Mouse (Mus musculus): Measurements from ENCODE around the gene Inhbb.
A peak's percentile ranks its signal among the peaks of the same experiment; 100 is the strongest.

Inhbb gene

DNA sequence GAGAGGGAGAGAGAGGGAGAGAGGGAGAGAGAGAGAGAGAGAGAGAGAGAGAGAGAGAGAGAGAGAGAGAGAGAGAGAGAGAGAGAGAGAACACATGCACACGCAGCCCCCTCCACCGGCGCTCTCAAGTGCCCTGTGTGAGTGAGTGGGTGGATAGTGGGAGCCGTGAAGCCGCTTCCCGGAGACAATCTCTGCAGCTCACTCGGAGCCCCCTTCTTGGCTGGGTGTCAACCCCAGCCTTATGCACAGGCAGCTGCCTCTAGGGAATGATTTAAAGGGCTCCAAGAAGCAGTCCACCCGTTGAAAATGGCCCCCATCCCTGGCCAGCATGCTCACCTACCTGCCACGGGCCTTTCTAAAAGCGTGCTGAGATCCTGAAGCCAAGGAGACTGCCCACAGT, 38.1 kb downstream of the Inhbb start:
- ATAC-seq (ENCODE audit: low TSS enrichment), result peak; percentile 41; the same call in 1 of the 2 replicates

DNA sequence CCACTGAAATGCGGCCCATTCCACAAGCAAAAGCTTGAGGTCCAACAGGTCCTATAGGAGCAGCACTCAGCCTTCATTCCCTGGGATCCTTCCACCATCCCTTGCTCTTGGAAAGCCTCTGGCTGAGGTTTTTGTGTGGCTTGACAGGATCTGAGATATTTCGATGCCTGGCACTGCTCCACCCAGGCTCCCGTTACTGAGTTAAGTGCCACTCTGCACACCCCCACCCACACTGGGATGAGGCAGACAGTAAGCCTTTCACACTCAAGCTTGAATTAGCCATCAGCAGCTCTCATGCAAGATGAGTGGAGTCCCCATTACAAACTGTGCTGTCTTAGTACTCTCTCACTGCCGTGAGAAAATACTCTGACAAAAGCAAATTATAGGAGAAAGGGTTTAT, 41.4 kb downstream of the Inhbb start:
- peak; percentile 95 for ATAC-seq (ENCODE audit: low TSS enrichment)

DNA sequence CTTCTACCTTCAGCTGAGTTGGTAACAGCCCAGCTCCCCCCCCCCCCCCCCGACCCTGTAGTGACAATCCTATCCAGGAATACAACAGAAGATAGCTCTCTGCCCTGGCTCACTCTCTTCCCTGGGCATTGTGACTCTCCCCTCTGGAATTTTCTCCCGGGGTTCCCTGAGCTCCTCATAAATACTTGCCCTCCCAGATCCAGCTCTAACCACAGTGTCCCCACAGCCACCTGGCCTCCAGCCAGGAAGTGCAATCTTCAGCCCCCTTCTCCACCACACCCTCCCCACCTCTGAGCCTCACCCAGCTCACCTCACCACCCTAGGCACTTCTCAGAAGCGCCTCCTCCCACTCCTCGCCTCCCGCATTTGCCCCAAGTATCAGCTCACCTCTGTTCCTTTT, 46.7 kb downstream of the Inhbb start:
- ATAC-seq (ENCODE audit: low TSS enrichment), result no peak

DNA sequence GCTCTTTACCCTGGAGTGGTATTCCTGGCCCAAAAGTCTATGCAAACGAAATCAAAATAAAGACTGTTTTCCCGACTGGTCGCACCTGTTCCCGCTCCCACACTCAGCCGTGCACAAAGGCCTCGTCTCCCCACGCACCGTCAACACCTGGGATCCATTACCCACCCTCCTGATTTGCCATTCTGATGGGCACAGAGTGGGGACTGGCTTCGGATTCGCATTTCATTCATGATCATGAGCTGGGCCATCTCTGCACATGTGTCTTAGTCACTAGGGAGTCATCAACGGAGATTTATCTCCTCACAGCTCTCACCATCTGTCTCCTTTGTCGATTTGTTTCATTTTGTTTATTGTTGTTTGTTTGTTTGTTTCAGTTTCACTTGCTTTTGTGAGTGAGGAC, 54.5 kb downstream of the Inhbb start:
- no peak for ATAC-seq (ENCODE audit: low TSS enrichment)

DNA sequence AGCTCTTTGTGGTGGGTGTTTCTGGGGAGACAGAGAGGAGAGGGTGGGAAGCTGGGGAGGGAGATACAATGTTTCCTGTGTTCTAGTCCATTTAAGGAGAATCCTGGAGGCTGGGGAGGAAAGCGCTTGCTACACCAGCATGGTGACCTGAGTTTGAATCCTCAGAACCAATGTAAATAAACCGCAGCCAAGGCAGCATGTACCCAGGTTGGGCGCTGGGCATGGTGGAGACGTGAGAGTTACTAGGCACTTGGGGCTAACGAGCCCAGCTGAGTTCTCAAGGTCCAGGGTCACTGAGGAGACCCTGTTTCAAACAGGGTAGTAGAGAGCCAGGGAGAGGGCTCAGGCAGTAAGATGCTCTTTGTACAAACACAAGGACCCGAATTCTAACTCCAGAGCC, 55.7 kb downstream of the Inhbb start:
- peak; percentile 31; the same call in 1 of the 2 replicates for ATAC-seq (ENCODE audit: low TSS enrichment)

Measured in frontal cortex, adult (tissue).